Mouse (Mus musculus) brown adipose tissue, adult 24 weeks (tissue): ENCODE data around the gene Utf1. TPM values are rescaled to one million over a fixed set of nuclear protein-coding genes. Genes with fewer than 3 reads are reported as not detected.

ENCODE experiments used
- H3K27ac ChIP-seq: fragments of 200-500 bp; replicated peaks from 2 replicates; pipeline ENCODE4 v1.5.1; 2012; ENCODE audit warnings: low read depth, mild to moderate bottlenecking, low read length
- H3K4me1 ChIP-seq: fragments of 200-500 bp; 2 replicates; pipeline ENCODE4 v1.6.1; 2012; ENCODE audit warnings: low read length, mixed read lengths; ENCODE audit not compliant: control insufficient read depth, insufficient read depth, insufficient read length
- H3K4me3 ChIP-seq: fragments of 200-500 bp; 2 replicates; pipeline ENCODE4 v1.5.1; 2012; ENCODE audit warnings: low read depth, mild to moderate bottlenecking, low read length, moderate library complexity; ENCODE audit not compliant: insufficient read depth
- polyA plus RNA-seq: library from polyadenylated mRNA; stranded (reverse); fragments of >200 nt; gene quantifications from 2 replicates; pipeline ENCODE4 v1.2.4, GENCODE M21; 2012; ENCODE audit not compliant: missing spikeins, insufficient read depth, insufficient read length

Utf1 gene
- polyA plus RNA-seq, 1 experiment, result not detected

- Histone ChIP-seq H3K4me1 (peaks cover 5% of the 10 kb centered on the region), H3K4me3 (no peak overlapping the region), H3K27ac (peak overlapping the region; percentile 59)
Observed at GRCm38 (mm10) chr7:139974307-139974706, 30.7 kb downstream of the Utf1 start.

GRCm38 (mm10) chr7:139975471-139975870 is 31.9 kb downstream of the Utf1 start:
- H3K4me1 ChIP-seq, result peaks cover 5% of the 10 kb centered on the region
- no peak overlapping the region for H3K27ac ChIP-seq
- H3K4me3 ChIP-seq, result no peak overlapping the region

GRCm38 (mm10) chr7:139978278-139978892 is 34.8 kb downstream of the Utf1 start, which contains the start of gene 6430531B16Rik:
Gene 6430531B16Rik, minus strand, starts transcription at chr7:139978755.
- Histone ChIP-seq H3K27ac (no peak within 1 kb of the TSS; the same call in 1 of the 2 replicates), H3K4me3 (peak within 1 kb of the TSS; percentile 52), H3K4me1 (peaks cover 5% of the 10 kb centered on the region)

GRCm38 (mm10) chr7:139979011-139979719 is 35.6 kb downstream of the Utf1 start:
- Histone ChIP-seq H3K4me3 (peak overlapping the region; percentile 52; the same call in 1 of the 2 replicates), H3K4me1 (peaks cover 5% of the 10 kb centered on the region), H3K27ac (no peak overlapping the region; the same call in 1 of the 2 replicates)

GRCm38 (mm10) chr7:139980778-139981177 is 37.2 kb downstream of the Utf1 start:
- no peak overlapping the region for H3K4me3 ChIP-seq
- no peak overlapping the region for H3K27ac ChIP-seq
- peaks cover 5% of the 10 kb centered on the region for H3K4me1 ChIP-seq

GRCm38 (mm10) chr7:139982058-139982457 is 38.5 kb downstream of the Utf1 start:
- Histone ChIP-seq H3K4me1 (peaks cover 5% of the 10 kb centered on the region), H3K27ac (no peak overlapping the region), H3K4me3 (no peak overlapping the region)

GRCm38 (mm10) chr7:139984505-139984904 is 40.9 kb downstream of the Utf1 start:
- Histone ChIP-seq H3K4me1 (no peaks in the 10 kb centered on the region), H3K4me3 (no peak overlapping the region), H3K27ac (no peak overlapping the region)

- Histone ChIP-seq H3K27ac (no peak overlapping the region), H3K4me3 (no peak overlapping the region), H3K4me1 (no peaks in the 10 kb centered on the region)
Observed at GRCm38 (mm10) chr7:139988272-139988671, 44.7 kb downstream of the Utf1 start.

GRCm38 (mm10) chr7:139990864-139991394 is 47.3 kb downstream of the Utf1 start:
- 0 out of 2 replicates have a peak overlapping the region, but pooled peaks have one; percentile 17 for H3K4me3 ChIP-seq
- H3K27ac ChIP-seq, result no peak overlapping the region
- no peaks in the 10 kb centered on the region for H3K4me1 ChIP-seq

GRCm38 (mm10) chr7:139992406-139992805 is 48.8 kb downstream of the Utf1 start, which contains the start of gene Adam8:
Gene Adam8, minus strand, starts transcription at chr7:139992562.
- H3K4me1 ChIP-seq, result no peaks in the 10 kb centered on the region
- H3K27ac ChIP-seq, result no peak within 1 kb of the TSS
- 0 out of 2 replicates have a peak within 1 kb of the TSS, but pooled peaks have one; percentile 17 for H3K4me3 ChIP-seq

- no peak overlapping the region for H3K4me3 ChIP-seq
- H3K4me1 ChIP-seq, result no peaks in the 10 kb centered on the region
- no peak overlapping the region for H3K27ac ChIP-seq
Observed at GRCm38 (mm10) chr7:139993532-139993931, 49.9 kb downstream of the Utf1 start.

- Histone ChIP-seq H3K4me1 (no peaks in the 10 kb centered on the region), H3K4me3 (no peak overlapping the region), H3K27ac (no peak overlapping the region)
Observed at GRCm38 (mm10) chr7:139994202-139994601, 50.6 kb downstream of the Utf1 start.

- Histone ChIP-seq H3K4me1 (no peaks in the 10 kb centered on the region), H3K27ac (no peak overlapping the region)
Observed at GRCm38 (mm10) chr7:139994676-139995075, 51.1 kb downstream of the Utf1 start.

More at GRCm38 (mm10) chr7:139994676-139995075, 51.1 kb downstream of the Utf1 start:
- H3K4me3 ChIP-seq, result no peak overlapping the region
